Mouse (Mus musculus) liver, postnatal 0 days (tissue): ENCODE data around the gene Sox5. TPM values are rescaled to one million over a fixed set of nuclear protein-coding genes. Genes with fewer than 3 reads are reported as not detected.
A peak's percentile ranks its signal among the peaks of the same experiment; 100 is the strongest.

Source experiments
- ATAC-seq: fragments of 200-750 bp; cut with Nextera tagmentation; 2 replicates; pipeline ENCODE4 v1.8.0; 2017; ENCODE audit warnings: mild to moderate bottlenecking, moderate library complexity
- DNase-seq: peaks from one replicate; pipeline ENCODE4 v3.0.0-alpha.2; 2016
- H3K27ac ChIP-seq: fragments of 300-500 bp; sonication (generic); 2 replicates; pipeline ENCODE4 v1.5.1; 2014; ENCODE audit warnings: antibody characterized with exemption, moderate library complexity, mild to moderate bottlenecking, low read depth
- H3K27me3 ChIP-seq: fragments of 300-500 bp; sonication (generic); 2 replicates; pipeline ENCODE4 v1.6.1; 2014; ENCODE audit warnings: low read length, control low read depth, mixed read lengths; ENCODE audit not compliant: insufficient read depth
- H3K36me3 ChIP-seq: fragments of 300-500 bp; sonication (generic); replicated peaks from 2 replicates; pipeline ENCODE4 v1.6.1; 2014; ENCODE audit warnings: mild to moderate bottlenecking, control low read depth, low read length, moderate library complexity, mixed read lengths; ENCODE audit not compliant: insufficient read depth
- H3K4me1 ChIP-seq: fragments of 300-500 bp; sonication (generic); 2 replicates; pipeline ENCODE4 v1.6.1; 2014; ENCODE audit warnings: antibody characterized with exemption, mild to moderate bottlenecking, control low read depth; ENCODE audit not compliant: insufficient read depth
- H3K4me2 ChIP-seq: fragments of 300-500 bp; sonication (generic); 2 replicates; pipeline ENCODE4 v1.6.1; 2014; ENCODE audit warnings: low read depth, mild to moderate bottlenecking, low read length, moderate library complexity, mixed read lengths
- H3K4me3 ChIP-seq: fragments of 300-500 bp; sonication (generic); 2 replicates; pipeline ENCODE4 v1.5.1; 2014; ENCODE audit warnings: low read depth, low read length
- H3K9ac ChIP-seq: fragments of 300-500 bp; sonication (generic); replicated peaks from 2 replicates; pipeline ENCODE4 v1.6.1; 2014; ENCODE audit warnings: mild to moderate bottlenecking, moderate library complexity
- H3K9me3 ChIP-seq: fragments of 300-500 bp; sonication (generic); 2 replicates; pipeline ENCODE4 v1.6.1; 2016; ENCODE audit warnings: mild to moderate bottlenecking, control low read depth, low read length, mixed read lengths
- CTCF ChIP-seq: sonication (generic); IDR thresholded peaks from 2 replicates; pipeline ENCODE4 v1.5.1; 2016; ENCODE audit warnings: antibody characterized with exemption, low read depth
- EP300 ChIP-seq: IDR thresholded peaks from 2 replicates; pipeline ENCODE4 v1.6.1; 2016; ENCODE audit warnings: antibody characterized with exemption, low read depth, mild to moderate bottlenecking
- WGBS: fragments of 180-500 bp; shearing (Covaris S2); extraction: QIAGEN DNeasy Blood & Tissue Kit; methylation state at CpG from one replicate; pipeline ENCODE4 v1.1.7; 2014; ENCODE audit not compliant: insufficient replicate concordance; 5-methylcytosine and 5-hydroxymethylcytosine counted together
- polyA plus RNA-seq: library from polyadenylated mRNA; unstranded; fragments of >200 nt; fragmentation: Nextera tagmentation; extraction: Ambion mirVana; gene quantifications from 2 replicates; pipeline ENCODE4 v1.2.1, GENCODE M21; 2015

The Sox5 gene
- polyA plus RNA-seq, 1 experiment from 2014 or later, result 7.5 TPM

GRCm38 (mm10) chr6:144070461-144070860, 711.3 kb downstream of the Sox5 start:
- H3K4me2 ChIP-seq, result no peak overlapping the region
- no peaks in the 10 kb centered on the region for H3K36me3 ChIP-seq
- no peak overlapping the region for H3K4me3 ChIP-seq
- ATAC-seq, result no peak
- H3K9me3 ChIP-seq, result no peaks in the 10 kb centered on the region
- WGBS, result 67% methylated on average over 5 of the region's 5 CpGs
- TF ChIP-seq CTCF, result no peak
- TF ChIP-seq EP300, result no peak
- H3K9ac ChIP-seq, result no peak overlapping the region
- DNase-seq, result no peak
- H3K27me3 ChIP-seq, result no peaks in the 10 kb centered on the region
- H3K27ac ChIP-seq, result no peak overlapping the region
- no peaks in the 10 kb centered on the region for H3K4me1 ChIP-seq

GRCm38 (mm10) chr6:144067491-144067890, 714.3 kb downstream of the Sox5 start:
- Histone ChIP-seq H3K9ac (no peak overlapping the region), H3K4me3 (no peak overlapping the region; the same call in 1 of the 2 replicates), H3K27me3 (no peaks in the 10 kb centered on the region), H3K4me1 (no peaks in the 10 kb centered on the region), H3K27ac (peak overlapping the region; percentile 48; the same call in 1 of the 2 replicates), H3K9me3 (no peaks in the 10 kb centered on the region), H3K4me2 (peak overlapping the region; percentile 29; the same call in 1 of the 2 replicates), H3K36me3 (no peaks in the 10 kb centered on the region)
- WGBS, result 54% methylated on average over 7 of the region's 7 CpGs
- DNase-seq (no peak), ATAC-seq (peak; percentile 57)
- TF ChIP-seq CTCF, result no peak
- no peak for TF ChIP-seq EP300

- H3K27ac ChIP-seq, result no peak overlapping the region
- no peak for ATAC-seq
- no peak for DNase-seq
Observed at GRCm38 (mm10) chr6:144062428-144062827, 719.3 kb downstream of the Sox5 start.

GRCm38 (mm10) chr6:144061814-144062213, 720.0 kb downstream of the Sox5 start:
- H3K36me3 ChIP-seq, result no peaks in the 10 kb centered on the region
- no peak overlapping the region for H3K9ac ChIP-seq
- ATAC-seq (no peak), DNase-seq (no peak)
- TF ChIP-seq CTCF (no peak), EP300 (no peak)
- WGBS, result 77% methylated on average over 8 of the region's 8 CpGs
- H3K27me3 ChIP-seq, result no peaks in the 10 kb centered on the region
- H3K9me3 ChIP-seq, result no peaks in the 10 kb centered on the region
- no peak overlapping the region for H3K4me2 ChIP-seq
- no peaks in the 10 kb centered on the region; the same call in 1 of the 2 replicates for H3K4me1 ChIP-seq
- no peak overlapping the region for H3K4me3 ChIP-seq
- no peak overlapping the region for H3K27ac ChIP-seq

More at GRCm38 (mm10) chr6:144062428-144062827, 719.3 kb downstream of the Sox5 start:
- TF ChIP-seq EP300 (no peak), CTCF (no peak)
- no peak overlapping the region for H3K9ac ChIP-seq
- no peak overlapping the region for H3K4me3 ChIP-seq
- H3K9me3 ChIP-seq, result no peaks in the 10 kb centered on the region
- no peaks in the 10 kb centered on the region; the same call in 1 of the 2 replicates for H3K4me1 ChIP-seq
- 81% methylated on average over 8 of the region's 8 CpGs for WGBS
- no peak overlapping the region for H3K4me2 ChIP-seq
- H3K36me3 ChIP-seq, result no peaks in the 10 kb centered on the region
- H3K27me3 ChIP-seq, result no peaks in the 10 kb centered on the region

GRCm38 (mm10) chr6:144057098-144057632, 724.6 kb downstream of the Sox5 start:
- H3K27ac ChIP-seq, result no peak overlapping the region
- no peak overlapping the region for H3K9ac ChIP-seq
- no peaks in the 10 kb centered on the region for H3K9me3 ChIP-seq
- TF ChIP-seq EP300, result no peak
- TF ChIP-seq CTCF, result no peak
- peaks cover 6% of the 10 kb centered on the region for H3K4me1 ChIP-seq
- WGBS, result 69% methylated on average over 14 of the region's 14 CpGs
- no peak overlapping the region for H3K4me3 ChIP-seq
- no peaks in the 10 kb centered on the region for H3K27me3 ChIP-seq
- H3K4me2 ChIP-seq, result peak overlapping the region; percentile 22; the same call in 1 of the 2 replicates
- DNase-seq, result no peak
- no peaks in the 10 kb centered on the region for H3K36me3 ChIP-seq
- ATAC-seq, result no peak

- no peaks in the 10 kb centered on the region for H3K36me3 ChIP-seq
- peak; percentile 89 for ATAC-seq
- no peak overlapping the region for H3K4me3 ChIP-seq
- DNase-seq, result peak; percentile 32
- peak overlapping the region; percentile 21; the same call in 1 of the 2 replicates for H3K9ac ChIP-seq
- no peaks in the 10 kb centered on the region for H3K9me3 ChIP-seq
- peak overlapping the region; percentile 32; the same call in 1 of the 2 replicates for H3K4me2 ChIP-seq
- peak overlapping the region; percentile 79 for H3K27ac ChIP-seq
- TF ChIP-seq CTCF (no peak), EP300 (no peak)
- H3K4me1 ChIP-seq, result peaks cover 6% of the 10 kb centered on the region
- WGBS, result 58% methylated on average over 10 of the region's 10 CpGs
- H3K27me3 ChIP-seq, result no peaks in the 10 kb centered on the region
Observed at GRCm38 (mm10) chr6:144056252-144057097, 725.3 kb downstream of the Sox5 start.
